Mouse (Mus musculus) CD4-positive, CD25-positive, alpha-beta regulatory T cell, adult 4 months (primary cell): Measurements from ENCODE around the gene Bcl2l1. TPM values are rescaled to one million over a fixed set of nuclear protein-coding genes. Genes with fewer than 3 reads are reported as not detected.
A peak's percentile ranks its signal among the peaks of the same experiment; 100 is the strongest.

ENCODE experiments used
- ATAC-seq: one replicate; pipeline ENCODE4 v1.8.0; 2017
- polyA plus RNA-seq, 2 experiments: library from polyadenylated mRNA; unstranded; fragments of 100-300 nt; shearing (Covaris generic); gene quantifications; one replicate each; pipeline ENCODE4 v1.2.1; 2017

Gene Bcl2l1
- polyA plus RNA-seq, 2 experiments from 2014 or later: 55.5 to 75.0 TPM

GRCm38 (mm10) chr2:152823770-152824169, 7.8 kb downstream of the Bcl2l1 start:
- ATAC-seq: no peak

- no peak for ATAC-seq
These were observed 10.0 kb downstream of the Bcl2l1 start for GRCm38 (mm10) chr2:152821566-152821965.

GRCm38 (mm10) chr2:152821023-152821422, 10.5 kb downstream of the Bcl2l1 start:
- no peak for ATAC-seq

GRCm38 (mm10) chr2:152820369-152820768, 11.2 kb downstream of the Bcl2l1 start:
- no peak for ATAC-seq

- ATAC-seq: no peak
These were observed 11.6 kb downstream of the Bcl2l1 start for GRCm38 (mm10) chr2:152819926-152820325.

GRCm38 (mm10) chr2:152819097-152819624, 12.4 kb downstream of the Bcl2l1 start:
- no peak for ATAC-seq

- no peak for ATAC-seq
These were observed 12.8 kb downstream of the Bcl2l1 start for GRCm38 (mm10) chr2:152818679-152819078.

GRCm38 (mm10) chr2:152817596-152818291, 13.8 kb downstream of the Bcl2l1 start:
- no peak for ATAC-seq

- no peak for ATAC-seq
These were observed 14.7 kb downstream of the Bcl2l1 start for GRCm38 (mm10) chr2:152816657-152817348.

GRCm38 (mm10) chr2:152815879-152816656, 15.5 kb downstream of the Bcl2l1 start:
- ATAC-seq: peak; percentile 44

GRCm38 (mm10) chr2:152814213-152814874, 17.2 kb downstream of the Bcl2l1 start:
- no peak for ATAC-seq

GRCm38 (mm10) chr2:152813232-152813631, 18.3 kb downstream of the Bcl2l1 start:
- ATAC-seq: no peak

- ATAC-seq: peak; percentile 51
These were observed 20.0 kb downstream of the Bcl2l1 start for GRCm38 (mm10) chr2:152811336-152812165.

- peak; percentile 82 for ATAC-seq
These were observed 21.2 kb downstream of the Bcl2l1 start for GRCm38 (mm10) chr2:152810158-152810941.

- no peak for ATAC-seq
These were observed 23.4 kb downstream of the Bcl2l1 start for GRCm38 (mm10) chr2:152808178-152808577.

GRCm38 (mm10) chr2:152806037-152806436, 25.5 kb downstream of the Bcl2l1 start:
- ATAC-seq: no peak

- ATAC-seq: no peak
These were observed 26.4 kb downstream of the Bcl2l1 start for GRCm38 (mm10) chr2:152805111-152805490.

GRCm38 (mm10) chr2:152804408-152805110, 27.0 kb downstream of the Bcl2l1 start:
- ATAC-seq: no peak

- peak; percentile 83 for ATAC-seq
These were observed 28.4 kb downstream of the Bcl2l1 start for GRCm38 (mm10) chr2:152803081-152803480.

GRCm38 (mm10) chr2:152802303-152802702, 29.2 kb downstream of the Bcl2l1 start:
- no peak for ATAC-seq
